Mouse (Mus musculus): ENCODE measurements around the gene Tmem186.
A peak's percentile ranks its signal among the peaks of the same experiment; 100 is the strongest.

DNA sequence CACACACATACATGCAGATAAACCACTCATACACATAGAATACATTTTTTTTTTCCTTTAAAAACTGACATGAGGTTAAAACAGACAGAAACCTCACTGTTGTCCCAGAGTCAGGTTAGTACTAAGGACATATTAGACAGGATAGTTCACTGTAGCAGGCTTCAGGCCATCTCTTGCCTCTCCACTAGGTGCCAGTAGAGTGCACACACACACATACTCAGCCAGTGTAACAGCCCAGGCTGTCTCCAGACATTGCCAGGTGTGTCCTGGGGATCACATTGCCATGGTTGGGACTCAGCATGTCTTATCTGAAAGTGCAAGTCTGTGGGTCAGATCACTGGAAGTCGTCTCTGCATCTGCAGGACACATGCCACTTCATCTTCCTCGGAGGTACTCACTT is 6.3 kb upstream of the Tmem186 start:
- TF ChIP-seq CTCF (IDR thresholded peaks at IDR 0.05; ENCODE audit: low read depth), result peak; percentile 95
- no peak for TF ChIP-seq EP300 (IDR thresholded peaks at IDR 0.05; ENCODE audit: low read depth)
